Mouse (Mus musculus) right cerebral cortex, adult 18-20 months (tissue): ENCODE results near the gene Gm4981.
"Not testable (repeated sequence)": the region's sequence is repeated elsewhere in the genome, so short reads cannot be mapped to it uniquely, and the experiment has no call there.

Experiments
- DNase-seq: peaks from one replicate; pipeline ENCODE4 v3.0.0; 2022; ENCODE audit warnings: mixed read lengths

Gm4981 gene

GRCm38 (mm10) chr10:58221571-58221970 lies 14.9 kb downstream of the Gm4981 start:
- DNase-seq: not testable (repeated sequence)

- no peak for DNase-seq
These were observed 15.8 kb downstream of the Gm4981 start for GRCm38 (mm10) chr10:58220726-58221125.

DNA sequence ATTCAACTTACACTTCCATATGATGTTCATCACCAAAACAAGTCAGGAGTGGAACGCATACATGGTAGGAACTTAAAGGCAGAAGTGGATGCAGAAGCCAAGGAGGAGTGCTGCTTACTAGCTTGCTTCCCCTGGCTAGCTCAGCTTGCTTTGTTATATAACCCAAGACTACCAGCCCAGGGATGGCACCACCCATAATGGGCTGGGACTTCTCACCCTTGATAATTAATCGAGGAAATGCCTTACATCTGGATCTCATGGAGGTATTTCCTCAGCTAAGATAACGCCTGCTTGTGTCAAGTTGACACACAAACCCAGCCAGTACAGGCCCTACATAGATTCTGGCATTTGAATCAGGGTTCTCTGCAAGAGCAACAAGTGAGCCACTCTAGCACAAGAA lies 19.1 kb downstream of the Gm4981 start:
- no peak for DNase-seq

DNA sequence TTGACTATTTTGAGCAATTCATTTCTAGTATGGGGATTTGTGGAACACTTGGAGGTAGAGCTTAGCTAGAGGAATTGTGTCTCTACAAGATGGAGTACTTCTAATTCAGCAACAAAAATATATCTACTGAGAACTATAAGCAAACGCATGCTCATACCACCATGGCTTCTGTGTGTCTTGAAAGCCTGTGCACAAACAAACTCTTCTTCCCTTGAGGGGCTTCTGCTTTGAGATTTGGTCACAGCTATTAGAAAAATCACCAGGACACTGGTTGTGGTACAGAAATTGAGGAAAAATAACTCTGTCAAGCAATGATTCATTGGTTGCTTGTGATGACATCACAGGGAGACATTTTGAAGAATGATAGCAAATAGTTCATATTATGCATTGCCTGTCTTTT lies 21.1 kb downstream of the Gm4981 start:
- DNase-seq: no peak

DNA sequence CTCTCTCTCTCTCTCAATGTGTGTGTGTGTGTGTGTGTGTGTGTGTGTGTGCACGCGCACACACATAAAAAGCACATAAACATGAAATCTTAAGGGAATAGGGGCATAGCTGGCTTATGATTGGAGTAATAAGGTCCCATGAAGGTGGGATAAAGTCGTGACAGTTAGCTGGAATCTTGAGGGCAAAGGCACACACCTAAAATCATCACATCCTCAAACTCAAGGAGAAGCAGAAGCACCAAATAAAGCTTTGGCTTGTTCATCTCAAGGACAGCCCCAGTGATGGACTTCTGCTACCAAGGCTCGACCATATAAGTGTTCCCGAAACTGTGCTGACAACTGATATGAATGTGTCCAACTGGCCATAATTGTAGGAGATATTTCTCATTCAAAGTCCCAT lies 21.6 kb downstream of the Gm4981 start:
- no peak for DNase-seq

- no peak for DNase-seq
These were observed 22.0 kb downstream of the Gm4981 start for GRCm38 (mm10) chr10:58214497-58214896.

DNA sequence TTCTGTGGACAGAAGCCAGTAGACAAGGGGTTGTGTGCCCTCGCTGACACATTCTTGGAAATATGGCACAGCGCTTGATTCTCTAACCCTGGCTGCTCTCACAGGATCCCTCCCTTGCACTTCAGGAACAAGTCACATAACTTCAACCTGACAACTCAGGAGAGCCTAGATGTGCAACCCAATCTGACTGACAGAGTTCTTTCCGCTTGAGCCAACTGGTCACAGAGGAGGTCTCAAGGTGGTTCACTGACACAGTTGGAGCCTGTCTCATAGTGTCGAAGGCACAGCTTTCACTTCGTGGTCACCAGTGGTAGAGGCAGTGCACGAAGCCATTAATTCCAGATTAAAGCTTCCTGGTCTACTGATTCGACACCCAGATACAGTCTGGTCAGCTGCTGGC lies 24.3 kb downstream of the Gm4981 start:
- DNase-seq: no peak

GRCm38 (mm10) chr10:58211213-58211612 lies 25.3 kb downstream of the Gm4981 start:
- DNase-seq: no peak

- DNase-seq: no peak
These were observed 26.0 kb downstream of the Gm4981 start for GRCm38 (mm10) chr10:58210514-58210913.

DNA sequence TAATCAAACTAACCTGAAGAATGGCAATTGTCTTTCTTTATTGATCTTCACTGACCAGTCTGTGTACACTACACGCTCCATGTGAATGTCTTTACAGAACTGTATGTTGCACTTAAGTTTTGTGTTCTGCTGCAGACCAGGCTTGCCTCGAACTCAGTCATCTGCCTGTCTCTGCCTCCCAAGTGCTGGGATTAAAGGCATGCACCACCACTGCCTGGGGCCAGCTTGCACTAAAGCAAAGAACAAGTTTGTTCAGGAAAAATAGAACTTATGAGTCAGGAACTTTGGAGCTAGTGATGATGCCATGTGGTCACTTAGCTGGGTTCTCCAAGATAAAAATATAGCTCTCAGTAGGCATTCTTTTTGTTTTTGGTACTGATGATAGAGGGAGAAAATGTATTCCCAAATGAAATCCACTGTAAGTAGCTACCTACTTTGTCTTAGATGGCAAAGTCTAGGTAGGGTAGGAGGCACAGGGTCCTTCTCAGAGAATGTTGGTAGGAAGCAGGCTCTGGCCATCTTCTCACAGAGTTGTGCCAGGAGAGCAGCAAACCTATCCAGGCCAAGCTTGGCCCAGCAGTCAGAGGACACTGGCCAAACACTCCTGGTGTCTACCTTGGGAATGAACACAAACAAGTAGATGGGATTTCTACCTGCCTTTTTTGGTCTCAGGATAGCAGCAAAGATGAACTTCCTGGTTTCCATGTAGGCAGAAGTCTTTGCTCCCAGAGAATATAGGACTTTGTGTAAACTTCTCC lies 26.6 kb downstream of the Gm4981 start:
- no peak for DNase-seq

- DNase-seq: no peak
These were observed 29.7 kb downstream of the Gm4981 start for GRCm38 (mm10) chr10:58206639-58207404.

- DNase-seq: no peak
These were observed 30.5 kb downstream of the Gm4981 start for GRCm38 (mm10) chr10:58205986-58206385.
